8 mouse cellular contexts compared by ENCODE assay signal in the genomic region with DNA sequence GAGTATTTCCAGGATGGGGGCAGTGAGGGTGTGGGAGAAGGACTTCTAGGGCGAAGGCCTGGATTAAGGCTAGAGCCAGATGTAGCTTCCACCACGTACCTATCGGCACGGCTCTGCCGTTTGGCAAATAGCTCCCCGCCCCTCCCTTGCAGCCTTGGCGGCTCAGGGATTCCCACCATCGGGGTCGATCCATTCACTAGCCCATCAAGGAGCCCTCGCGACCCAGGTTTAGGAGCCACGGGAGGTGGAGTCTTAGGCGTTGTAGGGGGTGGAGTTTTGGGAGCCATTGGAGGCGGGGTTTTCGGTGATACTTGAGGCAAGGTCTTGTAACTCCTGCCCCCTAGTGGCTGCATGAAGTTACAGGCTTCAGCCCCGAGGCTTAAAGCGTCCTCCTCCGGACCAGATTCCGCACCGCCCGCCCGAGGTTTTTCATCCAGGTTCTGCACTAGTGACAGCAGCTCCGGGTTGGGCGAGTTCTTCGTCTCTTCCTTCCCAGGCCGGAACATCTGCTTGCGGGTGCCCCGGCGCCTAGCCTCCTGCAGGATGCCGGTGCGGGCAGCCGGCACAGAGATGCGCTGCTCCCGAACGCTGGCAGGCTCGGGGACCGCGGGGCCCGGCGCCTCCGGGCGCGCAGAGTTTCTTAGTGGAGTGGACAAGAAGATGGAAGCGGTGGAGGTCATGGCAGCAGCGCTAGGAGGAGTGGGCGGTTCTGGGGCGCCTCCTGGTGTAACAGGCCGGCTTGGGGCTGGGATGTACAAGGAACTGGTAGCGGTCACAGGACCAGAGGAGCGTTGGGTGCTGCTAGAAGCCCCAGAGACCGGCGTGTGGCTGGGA. TPM values are rescaled to one million over a fixed set of nuclear protein-coding genes. Genes with fewer than 3 reads are reported as not detected.
DNase-seq lines count a peak whose midpoint lies in the region; ATAC-seq and TF ChIP-seq lines count a peak whose summit lies in the region.

No protein-coding gene starts in this region.

- H3K9me3 ChIP-seq in G1E (replicated peaks) = no peaks in the 10 kb centered on the region
- H3K9me3 ChIP-seq in forebrain, embryonic 16.5 days (ENCODE audit: control insufficient read depth, low read length) = no peaks in the 10 kb centered on the region
- H3K9me3 ChIP-seq in lung, embryonic 15.5 days = no peaks in the 10 kb centered on the region

- peak overlapping the region; percentile 92 for H3K4me2 ChIP-seq in forebrain, embryonic 16.5 days (ENCODE audit: low read length)
- H3K4me2 ChIP-seq in lung, embryonic 15.5 days = peak overlapping the region; percentile 95

- TF ChIP-seq CTCF in G1E (IDR thresholded peaks at IDR 0.05; ENCODE audit: low read depth, low read length) = peak; percentile 57

- peak; percentile 84 for DNase-seq in G1E (ENCODE audit: low spot score)
- peak; percentile 95 to 99 for DNase-seq in cerebellum, adult 18-20 months
- peak; percentile 96 for DNase-seq in heart, postnatal 4 days
- peak; percentile 93 to 95 for DNase-seq in layer of hippocampus, adult 8-10 months (ENCODE audit: low spot score in 2 of 2)
- DNase-seq in ovary, adult 18-20 months (ENCODE audit: low spot score) = peak; percentile 89
- peak; percentile 95 for DNase-seq in thymus, postnatal 0 days (ENCODE audit: low spot score)

- peak overlapping the region; percentile 83 for H3K9ac ChIP-seq in forebrain, embryonic 16.5 days (replicated peaks; ENCODE audit: low read depth, low read length)
- peak overlapping the region; percentile 64 for H3K9ac ChIP-seq in lung, embryonic 15.5 days

- peaks cover 51% of the 10 kb centered on the region for H3K27me3 ChIP-seq in G1E (ENCODE audit: insufficient read depth, low read length)
- no peaks in the 10 kb centered on the region for H3K27me3 ChIP-seq in forebrain, embryonic 16.5 days (replicated peaks; ENCODE audit: control insufficient read depth, insufficient read depth, low read length)
- peaks cover 12% of the 10 kb centered on the region; the same call in 1 of the 2 replicates for H3K27me3 ChIP-seq in lung, embryonic 15.5 days

- peak overlapping the region; percentile 71 for H3K27ac ChIP-seq in forebrain, embryonic 16.5 days (ENCODE audit: low read length)
- H3K27ac ChIP-seq in lung, embryonic 15.5 days = peak overlapping the region; percentile 81

- H3K4me1 ChIP-seq in G1E (ENCODE audit: insufficient read depth, low read depth, low read length) = peaks cover 20% of the 10 kb centered on the region
- peaks cover 10% of the 10 kb centered on the region for H3K4me1 ChIP-seq in forebrain, embryonic 16.5 days (replicated peaks; ENCODE audit: control insufficient read depth, insufficient read depth, low read length)
- peaks cover 14% of the 10 kb centered on the region for H3K4me1 ChIP-seq in lung, embryonic 15.5 days

- ATAC-seq in G1E (ENCODE audit: extremely low read depth, insufficient number of reproducible peaks, low FRiP score, poor library complexity, severe bottlenecking) = peak; percentile 77
- ATAC-seq in forebrain, embryonic 16.5 days = peak; percentile 88
- peak; percentile 86 for ATAC-seq in lung, embryonic 15.5 days (ENCODE audit: borderline replicate concordance, extremely low read depth, low FRiP score, low TSS enrichment)

- no peaks in the 10 kb centered on the region for H3K36me3 ChIP-seq in G1E (replicated peaks)
- H3K36me3 ChIP-seq in forebrain, embryonic 16.5 days (ENCODE audit: control insufficient read depth, insufficient read depth) = no peaks in the 10 kb centered on the region
- no peaks in the 10 kb centered on the region for H3K36me3 ChIP-seq in lung, embryonic 15.5 days

- H3K4me3 ChIP-seq in G1E (ENCODE audit: low read depth, low read length) = peak overlapping the region; percentile 71
- H3K4me3 ChIP-seq in forebrain, embryonic 16.5 days (replicated peaks; ENCODE audit: low read length) = peak overlapping the region; percentile 72
- peak overlapping the region; percentile 62 for H3K4me3 ChIP-seq in lung, embryonic 15.5 days

- whole genome bisulfite sequencing in forebrain, embryonic 16.5 days = under 1% methylated on average over 52 of the region's 52 CpGs
- WGBS in lung, embryonic 15.5 days = 1% methylated on average over 52 of the region's 52 CpGs

RNA-seq across cellular contexts. Expression of a gene that starts 4.7 kb away (rescaled TPM):
- total RNA-seq in G1E (2014; fragmentation: Nextera tagmentation) (not detected in 2 replicates), G1E (2017) (0.23 TPM in 1 of 2 replicates, not detected in the other)
- polyA plus RNA-seq in G1E (2012) = not detected in 2 replicates
- polyA plus RNA-seq in forebrain, embryonic 16.5 days (2015; fragmentation: Nextera tagmentation; extraction: Ambion mirVana) = 0.31 TPM in 1 of 2 replicates, not detected in the other
- total RNA-seq in heart, postnatal 4 days (2021) = 1 to 10 TPM; 5.6 to 7.5 TPM
- total RNA-seq in layer of hippocampus, adult 8-10 months (2022) = 1 to 10 TPM in 2 of 4 experiments, not detected in 2; 1.0 to 1.1 TPM
- 0.37 and 0.82 TPM in 2 replicates for polyA plus RNA-seq in lung, embryonic 15.5 days (2015; fragmentation: Nextera tagmentation; extraction: Ambion mirVana)
- 0.52 and 0.59 TPM in 2 replicates for polyA plus RNA-seq in thymus, postnatal 0 days (2015; fragmentation: Nextera tagmentation; extraction: Ambion mirVana)

RNA-seq across cellular contexts. Expression of a gene that starts 7.1 kb away (rescaled TPM):
- total RNA-seq in G1E (2014; fragmentation: Nextera tagmentation) (0.23 TPM in 1 of 2 replicates, not detected in the other), G1E (2017) (0.06 and 0.11 TPM in 2 replicates)
- 0.04 and 0.07 TPM in 2 replicates for polyA plus RNA-seq in G1E (2012)
- polyA plus RNA-seq in forebrain, embryonic 16.5 days (2015; fragmentation: Nextera tagmentation; extraction: Ambion mirVana) = 0.12 and 0.14 TPM in 2 replicates
- total RNA-seq in heart, postnatal 4 days (2021) = 100 to 1,000 TPM; 230 to 272 TPM
- total RNA-seq in layer of hippocampus, adult 8-10 months (2022) = under 1 TPM; 0.19 to 0.54 (median 0.27) TPM
- 3.8 and 5.8 TPM in 2 replicates for polyA plus RNA-seq in lung, embryonic 15.5 days (2015; fragmentation: Nextera tagmentation; extraction: Ambion mirVana)
- polyA plus RNA-seq in thymus, postnatal 0 days (2015; fragmentation: Nextera tagmentation; extraction: Ambion mirVana) = 0.22 and 0.30 TPM in 2 replicates

RNA-seq across cellular contexts. Expression of a gene that starts 13.1 kb away (rescaled TPM):
- 119 and 126 TPM in 2 replicates for total RNA-seq in G1E (2014; fragmentation: Nextera tagmentation)
- 88.4 and 101 TPM in 2 replicates for total RNA-seq in G1E (2017)
- 255 and 271 TPM in 2 replicates for polyA plus RNA-seq in G1E (2012)
- polyA plus RNA-seq in forebrain, embryonic 16.5 days (2015; fragmentation: Nextera tagmentation; extraction: Ambion mirVana) = 96.8 and 101 TPM in 2 replicates
- total RNA-seq in heart, postnatal 4 days (2021) = 100 to 1,000 TPM in 1 of 2 experiments, 10 to 100 TPM in 1; 96.3 to 110 TPM
- 100 to 1,000 TPM; 107 to 130 (median 112) TPM for total RNA-seq in layer of hippocampus, adult 8-10 months (2022)
- polyA plus RNA-seq in lung, embryonic 15.5 days (2015; fragmentation: Nextera tagmentation; extraction: Ambion mirVana) = 88.2 and 92.8 TPM in 2 replicates
- 52.2 and 56.8 TPM in 2 replicates for polyA plus RNA-seq in thymus, postnatal 0 days (2015; fragmentation: Nextera tagmentation; extraction: Ambion mirVana)

RNA-seq across cellular contexts. Expression of a gene that starts 20.2 kb away (rescaled TPM):
- total RNA-seq in G1E (2014; fragmentation: Nextera tagmentation) (3.7 and 3.9 TPM in 2 replicates), G1E (2017) (2.7 and 3.3 TPM in 2 replicates)
- polyA plus RNA-seq in G1E (2012) = 0.58 and 0.72 TPM in 2 replicates
- 10.4 and 11.1 TPM in 2 replicates for polyA plus RNA-seq in forebrain, embryonic 16.5 days (2015; fragmentation: Nextera tagmentation; extraction: Ambion mirVana)
- total RNA-seq in heart, postnatal 4 days (2021) = 10 to 100 TPM; 15.2 to 15.4 TPM
- total RNA-seq in layer of hippocampus, adult 8-10 months (2022) = 10 to 100 TPM; 53.4 to 67.8 (median 59.7) TPM
- 7.0 and 7.6 TPM in 2 replicates for polyA plus RNA-seq in lung, embryonic 15.5 days (2015; fragmentation: Nextera tagmentation; extraction: Ambion mirVana)
- 1.6 and 1.8 TPM in 2 replicates for polyA plus RNA-seq in thymus, postnatal 0 days (2015; fragmentation: Nextera tagmentation; extraction: Ambion mirVana)

RNA-seq across cellular contexts. Expression of a gene that starts 33.7 kb away (rescaled TPM):
- total RNA-seq in G1E (2014; fragmentation: Nextera tagmentation) (3.5 and 4.6 TPM in 2 replicates), G1E (2017) (7.8 and 8.3 TPM in 2 replicates)
- polyA plus RNA-seq in G1E (2012) = 4.1 and 5.0 TPM in 2 replicates
- polyA plus RNA-seq in forebrain, embryonic 16.5 days (2015; fragmentation: Nextera tagmentation; extraction: Ambion mirVana) = 21.6 and 23.3 TPM in 2 replicates
- total RNA-seq in heart, postnatal 4 days (2021) = 10 to 100 TPM; 11.4 to 11.8 TPM
- total RNA-seq in layer of hippocampus, adult 8-10 months (2022) = 10 to 100 TPM; 14.6 to 15.8 (median 15.0) TPM
- polyA plus RNA-seq in lung, embryonic 15.5 days (2015; fragmentation: Nextera tagmentation; extraction: Ambion mirVana) = 33.6 and 34.0 TPM in 2 replicates
- polyA plus RNA-seq in thymus, postnatal 0 days (2015; fragmentation: Nextera tagmentation; extraction: Ambion mirVana) = 12.2 and 13.3 TPM in 2 replicates

Comparison
In these comparisons a context has a peak if more than half of its experiments do, and no peak if none do; other contexts are left out.
1. Peak in every context shown above with its lines: DNase-seq, ATAC-seq, H3K4me3 ChIP-seq and H3K27ac ChIP-seq.